Mouse (Mus musculus): ENCODE results near the gene Hoxa2.

Hoxa2 gene

DNA sequence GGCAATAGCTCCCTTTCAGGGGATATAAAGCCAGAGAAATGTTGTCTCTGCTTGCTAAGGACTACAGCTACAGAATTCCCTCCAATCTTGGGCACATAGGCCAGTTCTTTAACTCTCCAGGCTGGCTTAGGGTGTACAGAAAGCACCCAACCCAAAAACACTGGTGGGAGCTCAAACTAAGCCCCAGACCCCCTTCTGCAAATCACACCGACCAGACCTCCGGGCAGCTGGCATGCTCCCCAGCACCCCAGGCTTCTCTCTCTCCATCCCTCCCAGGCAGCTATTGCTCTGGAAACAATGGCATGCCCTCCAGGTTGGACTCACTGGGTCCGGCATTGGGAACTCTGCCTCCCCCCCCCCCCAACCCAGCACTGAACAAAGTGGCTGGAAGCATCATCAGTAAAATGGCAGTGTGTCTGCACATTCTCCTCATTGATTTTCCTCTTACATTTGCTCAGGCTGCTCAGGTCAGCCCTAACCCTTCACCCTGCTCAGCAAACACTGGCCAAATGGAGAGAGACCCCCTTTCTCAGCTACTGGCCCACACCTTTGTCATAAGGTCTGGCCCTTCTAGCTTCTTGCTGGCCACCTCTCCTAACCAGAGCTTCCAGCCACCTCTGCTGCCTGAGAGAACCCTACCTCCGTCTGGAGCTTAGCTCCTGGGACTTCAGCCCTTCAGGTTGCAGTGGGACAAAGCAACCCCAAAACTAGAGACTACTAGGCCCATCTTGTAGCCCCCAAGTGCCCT is 14.5 kb upstream of the Hoxa2 start:
- DNase-seq: peak in 1 of 2 experiments; percentile 42

DNA sequence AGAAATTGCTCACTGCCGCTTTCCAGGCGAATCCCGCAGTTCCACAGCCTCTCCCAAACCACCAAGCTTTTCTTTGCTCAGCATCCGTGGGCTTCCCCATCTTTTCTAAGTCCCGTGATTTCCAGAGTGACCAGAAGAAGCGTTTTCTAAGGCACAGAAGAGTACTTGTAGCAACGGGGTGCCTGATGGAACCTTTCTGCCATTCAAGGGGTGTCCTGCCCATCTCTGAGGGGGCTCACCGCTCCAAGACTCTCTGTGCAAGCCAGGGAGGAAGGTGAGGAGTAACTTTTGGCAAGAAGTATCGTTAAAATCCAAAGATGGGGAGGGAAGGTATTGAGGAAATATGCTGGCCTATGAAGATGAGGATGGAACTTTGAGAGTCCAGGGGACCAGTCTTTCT is 13.2 kb upstream of the Hoxa2 start:
- no peak for DNase-seq

DNA sequence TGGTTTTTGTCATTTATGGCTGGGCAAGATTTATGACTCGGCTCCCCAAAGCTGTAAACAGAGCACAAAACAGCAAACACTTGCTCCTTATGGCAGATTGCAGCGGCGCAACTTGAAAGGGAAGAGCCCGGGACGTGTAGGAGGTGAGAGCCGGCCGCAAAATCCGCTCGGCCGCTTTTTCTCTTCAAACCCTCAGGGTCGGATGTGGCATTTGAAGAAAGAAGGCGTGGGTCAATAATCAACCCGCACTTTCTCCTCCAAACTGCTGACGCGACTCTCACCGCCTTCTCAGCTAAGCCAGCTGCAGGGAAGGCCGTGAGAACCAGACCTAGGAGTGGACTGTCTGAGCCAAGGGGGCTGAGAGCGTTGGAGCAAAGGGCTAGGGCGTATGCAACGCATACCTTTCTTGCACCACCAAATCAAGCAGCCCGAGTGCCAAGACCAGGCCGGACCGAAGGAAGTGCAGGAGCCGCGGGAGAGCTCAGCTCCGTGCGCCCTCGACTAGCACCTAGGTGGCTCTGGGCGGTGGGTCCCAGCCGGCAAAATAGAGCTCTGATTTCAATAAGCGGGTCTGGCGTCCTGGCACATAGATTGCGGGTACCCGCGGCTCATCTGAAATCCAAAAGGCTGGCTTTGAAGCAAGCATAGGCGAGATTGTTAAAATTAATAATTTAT is 12.6 kb upstream of the Hoxa2 start, which contains the start of gene 5730596B20Rik:
Gene 5730596B20Rik (plus strand): TSS at position 438 of the 675 bp plus-strand sequence.
- peak; percentile 79 to 87 for DNase-seq

DNA sequence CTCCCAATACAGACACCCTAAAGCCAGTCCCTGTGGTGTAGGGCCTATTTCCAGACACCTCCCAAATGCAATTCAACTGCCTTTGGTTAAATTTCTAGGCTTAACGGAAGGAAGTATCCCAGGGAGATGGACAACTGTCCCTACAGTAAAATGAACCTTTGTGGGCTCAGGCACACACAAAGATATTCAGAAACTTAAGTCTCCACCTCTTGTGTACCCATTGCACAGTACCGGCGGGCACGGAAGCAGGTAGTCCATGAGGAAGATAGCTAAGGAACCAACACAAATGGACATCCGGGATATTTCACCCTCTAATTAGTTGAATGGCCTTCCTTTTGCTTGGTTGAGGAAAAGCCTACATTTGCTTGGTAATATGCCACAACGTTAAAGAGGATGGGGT is 11.8 kb upstream of the Hoxa2 start:
- peak in 1 of 2 experiments; percentile 54 for DNase-seq

DNA sequence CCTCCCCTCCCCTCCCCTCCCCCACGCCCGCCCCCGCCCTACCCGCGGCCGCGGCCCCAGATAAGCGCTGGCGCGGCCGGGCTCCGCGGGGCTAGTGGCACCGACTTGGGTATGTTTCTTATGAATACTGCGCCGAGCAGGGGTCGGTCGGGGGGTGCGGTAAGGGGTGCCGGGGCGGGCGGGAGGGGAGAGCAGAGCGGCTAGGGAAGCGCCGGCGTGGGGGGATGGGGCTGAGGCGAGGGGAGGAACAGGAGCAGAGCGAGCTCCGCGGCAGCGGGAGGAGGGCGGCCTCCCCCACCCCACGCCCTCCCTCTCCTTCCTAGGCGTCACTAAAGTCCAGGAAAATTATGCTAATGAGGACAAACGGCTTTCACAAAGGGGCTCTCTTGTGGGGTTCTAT is 11.2 kb upstream of the Hoxa2 start:
- DNase-seq: peak; percentile 82 to 89

DNA sequence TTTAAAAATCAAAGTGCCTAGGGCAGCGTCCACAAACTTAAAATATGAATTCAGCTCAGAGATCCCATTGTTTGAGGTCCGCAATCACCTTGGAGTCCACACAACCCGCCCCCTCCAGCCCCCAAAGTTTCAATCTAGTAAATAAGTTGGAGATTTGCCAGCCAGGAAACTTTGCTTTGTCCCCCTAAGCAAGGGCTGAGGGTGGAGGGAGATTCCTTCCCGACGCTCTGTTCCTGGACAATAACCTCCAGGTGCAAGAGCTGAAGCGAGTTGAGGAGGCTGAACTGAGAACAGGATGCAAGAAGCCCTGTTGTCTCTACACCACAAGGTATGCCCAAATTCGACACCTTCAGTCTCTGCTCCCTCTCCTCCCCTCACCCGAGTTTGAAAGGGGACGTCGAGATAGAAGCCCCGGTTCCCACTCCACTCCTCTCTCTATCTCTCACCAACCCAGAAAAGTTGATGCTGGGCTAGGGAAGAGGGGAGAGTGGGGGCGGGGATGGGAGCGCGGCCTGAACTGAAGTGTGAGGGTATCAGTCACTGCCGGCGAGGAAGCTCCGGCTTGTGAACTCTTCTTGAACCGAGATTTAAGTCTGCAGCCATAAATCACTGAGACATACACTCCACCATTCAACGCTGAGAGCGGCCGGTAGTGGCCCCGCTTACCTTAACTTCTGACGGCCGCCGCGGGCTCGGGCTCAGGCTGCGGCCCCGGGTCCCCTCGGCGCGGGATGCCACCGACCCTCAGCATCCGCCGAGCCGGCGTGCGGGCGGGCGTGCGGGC is 10.5 kb upstream of the Hoxa2 start:
- DNase-seq: peak; percentile 83 to 89

DNA sequence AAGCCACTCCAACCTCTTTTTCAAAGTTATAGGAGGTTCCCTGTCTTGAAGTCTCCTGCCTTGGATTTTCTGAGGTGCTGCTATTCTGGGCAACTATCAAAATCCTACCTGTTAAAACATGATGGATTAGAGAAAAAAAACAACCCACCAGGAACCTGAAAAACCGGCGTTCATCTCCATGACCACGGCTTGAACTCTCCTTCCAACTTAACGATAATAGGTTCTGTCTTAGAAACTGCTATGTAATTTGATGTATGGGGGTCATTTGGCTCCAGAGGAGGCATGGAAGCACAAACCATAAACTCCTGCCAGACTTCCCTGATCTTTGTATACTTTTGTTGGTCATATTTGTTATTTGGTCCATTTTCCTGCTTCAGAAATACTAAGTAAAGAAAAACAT is 9.0 kb upstream of the Hoxa2 start:
- peak in 1 of 2 experiments; percentile 18 for DNase-seq

DNA sequence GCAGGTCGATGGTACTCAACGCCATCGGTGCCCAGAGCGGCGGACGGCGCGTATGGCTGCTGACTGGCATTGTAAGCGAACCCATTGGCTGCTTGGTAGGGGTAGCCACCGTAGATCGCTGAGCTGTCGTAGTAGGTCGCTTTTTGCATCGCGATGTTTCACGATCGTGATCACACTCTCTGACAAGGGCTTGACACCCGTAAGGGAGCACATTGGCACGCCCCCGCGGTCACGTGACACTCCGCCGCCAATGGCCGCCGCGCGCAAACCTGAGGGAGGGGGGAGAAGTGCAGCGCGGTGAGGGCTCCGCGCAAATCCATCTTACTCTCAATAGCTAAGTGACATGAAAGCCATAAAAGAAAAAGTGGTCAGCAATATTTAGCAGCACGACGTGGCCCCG is 7.9 kb upstream of the Hoxa2 start:
- DNase-seq: peak; percentile 98 to 99

DNA sequence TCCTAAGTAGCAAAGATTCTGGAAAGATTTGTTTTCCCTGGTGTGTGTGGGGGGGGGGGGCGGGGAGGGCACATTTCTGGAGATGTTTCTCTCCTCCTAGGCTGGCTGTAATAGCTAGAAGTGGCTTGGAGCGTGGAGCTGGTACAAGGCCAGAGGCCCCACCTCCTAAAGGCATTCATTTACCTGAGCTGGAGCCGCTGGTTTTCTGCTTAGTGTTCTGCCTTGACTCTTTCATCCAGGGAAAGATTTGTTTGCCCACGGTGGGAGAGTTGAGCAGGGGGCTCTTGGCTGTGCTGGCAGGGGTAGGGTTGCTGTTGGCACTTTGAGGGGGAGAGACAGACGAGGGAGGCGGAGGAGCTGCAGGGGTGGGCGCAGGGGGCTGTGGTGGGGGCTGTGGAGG is 7.3 kb upstream of the Hoxa2 start:
- peak; percentile 47 to 69 for DNase-seq

DNA sequence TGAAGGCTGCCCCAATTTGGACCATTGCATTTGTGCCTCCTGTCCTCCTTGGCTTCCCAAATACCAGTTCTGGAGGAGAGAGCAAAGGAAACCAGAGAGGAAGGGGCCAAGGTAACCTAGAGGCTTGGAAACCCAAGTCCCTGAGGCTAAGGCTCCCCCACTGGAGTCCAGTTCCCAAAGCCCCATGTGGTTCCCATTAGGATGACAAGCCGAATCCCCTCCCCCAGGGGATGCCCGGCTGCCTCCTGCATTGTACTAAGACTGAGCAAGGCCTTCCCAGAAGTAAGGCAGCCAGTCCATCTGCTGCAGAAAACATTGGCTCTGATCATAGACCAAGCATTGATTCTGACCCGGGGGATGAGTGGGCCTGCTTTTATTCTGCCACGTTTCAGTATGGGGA is 6.7 kb upstream of the Hoxa2 start:
- DNase-seq: peak; percentile 68 to 76

DNA sequence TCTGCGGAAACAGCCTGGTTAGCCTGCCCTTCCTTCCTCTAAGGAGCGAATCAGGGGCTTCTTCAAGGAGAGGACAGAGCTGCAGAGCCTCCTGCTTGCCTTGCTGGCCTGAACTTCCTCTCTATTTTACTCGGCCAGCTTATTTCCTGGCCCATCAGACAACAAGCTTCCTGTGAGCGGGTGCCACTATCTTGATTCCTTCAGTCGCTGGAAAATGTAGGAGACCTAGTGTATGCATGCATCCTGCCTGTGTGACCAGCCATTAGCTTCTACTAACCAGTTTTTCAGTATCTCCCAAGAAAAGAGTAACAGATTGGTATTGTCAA is 6.2 kb upstream of the Hoxa2 start:
- no peak for DNase-seq

DNA sequence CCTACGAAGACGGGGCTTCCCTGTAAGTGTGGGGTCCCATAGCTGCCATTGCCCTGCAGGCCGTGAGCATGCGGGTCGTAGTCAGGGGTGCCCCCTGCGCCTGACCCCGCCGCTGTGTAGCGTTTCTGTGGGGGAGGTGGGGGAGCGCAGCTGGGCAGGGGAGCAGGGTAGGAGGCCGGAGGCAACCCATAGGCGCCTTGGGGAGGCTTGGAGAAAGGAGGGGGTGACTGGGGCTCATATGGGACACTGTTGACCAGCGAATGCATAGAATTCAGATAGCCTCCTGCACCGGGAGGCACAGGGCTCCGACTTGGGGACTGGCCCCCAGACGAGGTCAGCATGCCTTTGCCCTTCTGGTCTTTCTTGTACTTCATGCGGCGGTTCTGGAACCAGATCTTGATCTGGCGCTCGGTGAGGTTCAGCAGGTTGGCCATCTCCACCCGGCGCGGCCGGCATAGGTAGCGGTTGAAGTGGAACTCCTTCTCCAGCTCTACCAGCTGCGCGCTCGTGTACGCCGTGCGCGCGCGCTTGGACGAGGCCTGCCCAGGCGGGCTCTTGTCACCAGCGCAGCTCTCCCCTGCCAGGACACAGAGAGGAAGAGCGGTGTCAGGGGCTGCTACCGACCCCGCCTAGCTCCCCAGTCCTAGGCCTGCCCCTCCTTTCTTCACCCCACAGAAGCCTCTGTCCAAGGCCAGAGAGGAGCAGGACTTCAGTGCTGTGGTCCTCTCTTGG is 5.7 kb upstream of the Hoxa2 start:
- peak; percentile 68 to 80 for DNase-seq

DNA sequence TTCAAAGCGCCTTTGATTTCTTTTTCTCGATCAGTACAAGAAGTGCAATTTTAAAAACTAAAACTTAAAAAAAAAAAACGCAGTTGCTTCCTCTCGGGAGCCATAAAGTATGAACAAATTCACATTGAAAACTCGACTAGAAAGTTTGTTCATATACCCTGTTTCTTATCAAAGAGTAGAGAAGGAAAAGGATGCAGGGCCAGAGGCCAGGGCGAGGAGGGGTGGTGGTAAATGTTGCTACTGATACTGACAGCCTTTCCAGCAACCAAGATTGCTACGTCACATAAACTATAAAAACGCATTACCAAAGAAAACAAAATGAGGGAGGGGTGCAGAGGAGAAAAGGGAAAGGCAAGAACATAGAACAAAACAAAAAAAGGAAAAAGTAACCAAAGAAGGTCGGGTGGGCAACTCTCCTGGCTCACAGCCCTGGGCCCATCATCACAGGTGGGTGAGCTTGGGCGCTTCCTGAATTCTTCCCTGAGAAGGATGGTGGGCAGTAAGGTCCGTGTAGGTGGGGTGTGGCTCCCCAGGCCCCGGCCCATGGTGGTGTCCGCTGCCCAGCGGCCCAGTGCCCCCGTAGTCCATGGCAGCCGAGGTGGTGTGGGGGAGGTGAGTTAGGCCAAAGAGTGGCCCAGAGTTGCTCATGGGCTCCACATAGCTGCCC is 5.0 kb upstream of the Hoxa2 start:
- DNase-seq: peak; percentile 29 to 52

DNA sequence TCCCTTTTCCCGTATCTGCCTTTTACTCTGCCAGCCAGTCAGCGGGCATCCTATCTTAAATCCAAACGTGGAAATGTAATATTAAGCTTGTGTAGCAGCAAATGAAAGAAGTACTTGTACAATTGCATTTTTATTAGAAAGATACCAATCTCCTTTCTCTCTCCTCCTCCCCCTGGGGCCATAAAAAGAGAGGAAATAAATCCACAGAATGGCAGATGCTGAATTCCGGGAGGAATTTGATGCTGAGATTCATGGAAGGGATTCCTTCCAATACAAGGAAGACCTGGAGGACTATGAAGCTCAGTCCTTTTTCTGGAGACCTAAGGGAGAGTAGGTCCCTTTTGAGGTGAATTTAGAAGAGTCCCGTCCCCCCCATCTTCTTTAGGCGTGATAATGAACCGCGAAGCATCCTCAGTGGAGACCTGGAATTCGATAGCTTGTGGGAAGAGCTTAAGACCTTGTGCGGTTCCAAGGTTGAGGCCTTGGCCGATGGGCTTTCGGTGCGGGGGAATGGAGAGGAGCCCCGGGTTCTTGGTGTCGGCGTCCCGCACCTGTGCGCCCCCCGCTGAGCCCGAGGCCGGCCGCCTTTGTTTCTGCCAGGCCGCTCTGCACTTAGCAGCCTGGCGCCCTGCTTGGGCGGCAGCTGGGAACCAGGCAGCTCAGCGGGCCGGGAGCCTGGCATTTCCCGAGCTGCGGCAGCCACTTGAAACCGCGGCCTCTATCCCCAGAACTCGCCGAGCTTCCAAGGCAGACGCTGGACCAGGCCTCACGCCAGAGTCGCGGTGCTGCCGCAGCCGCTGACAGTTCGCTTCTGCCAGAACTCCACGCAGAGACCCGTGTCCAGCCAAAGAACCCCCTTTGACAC is 3.8 kb upstream of the Hoxa2 start:
- peak; percentile 67 to 76 for DNase-seq

DNA sequence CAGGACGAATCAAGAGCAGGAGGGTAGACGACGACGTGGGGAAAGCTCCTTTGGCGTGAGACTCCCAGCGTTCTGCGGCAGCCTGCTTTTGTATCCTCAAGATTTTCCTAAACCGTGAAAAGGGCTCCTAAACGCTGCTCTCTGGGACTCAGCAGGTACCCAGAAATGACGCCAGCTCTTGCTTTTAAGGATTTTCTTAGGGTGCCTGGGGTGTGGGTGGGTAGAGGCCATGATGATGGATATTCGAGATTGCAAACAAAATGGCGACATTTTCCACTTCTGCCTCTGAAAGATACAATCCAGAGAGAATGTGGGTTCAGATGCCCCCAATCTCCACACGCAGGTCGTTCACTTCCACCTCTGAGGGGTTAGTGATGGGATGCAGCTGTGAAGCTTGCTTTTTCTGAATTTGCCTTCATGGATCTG is 3.1 kb upstream of the Hoxa2 start:
- DNase-seq: peak in 1 of 2 experiments; percentile 30

DNA sequence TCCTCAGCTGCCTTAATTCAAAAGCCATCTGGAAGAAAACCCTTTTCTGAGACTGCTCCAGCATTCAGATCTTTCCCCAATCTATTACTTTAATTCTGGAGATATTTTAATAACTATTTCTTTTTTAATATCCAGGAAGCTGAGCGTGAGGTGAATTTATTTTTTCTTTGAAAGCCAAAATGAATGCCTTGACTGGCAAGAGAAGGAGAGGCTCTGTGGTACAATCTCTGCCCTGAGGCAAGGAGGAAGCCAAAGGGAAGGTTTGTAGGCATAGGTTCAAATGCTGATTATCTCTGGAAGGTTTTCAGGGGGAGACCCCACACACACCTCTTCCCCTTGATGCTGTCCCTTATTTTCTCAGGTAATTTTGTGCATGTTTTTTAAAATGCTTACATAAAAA is 2.5 kb upstream of the Hoxa2 start:
- DNase-seq: no peak

DNA sequence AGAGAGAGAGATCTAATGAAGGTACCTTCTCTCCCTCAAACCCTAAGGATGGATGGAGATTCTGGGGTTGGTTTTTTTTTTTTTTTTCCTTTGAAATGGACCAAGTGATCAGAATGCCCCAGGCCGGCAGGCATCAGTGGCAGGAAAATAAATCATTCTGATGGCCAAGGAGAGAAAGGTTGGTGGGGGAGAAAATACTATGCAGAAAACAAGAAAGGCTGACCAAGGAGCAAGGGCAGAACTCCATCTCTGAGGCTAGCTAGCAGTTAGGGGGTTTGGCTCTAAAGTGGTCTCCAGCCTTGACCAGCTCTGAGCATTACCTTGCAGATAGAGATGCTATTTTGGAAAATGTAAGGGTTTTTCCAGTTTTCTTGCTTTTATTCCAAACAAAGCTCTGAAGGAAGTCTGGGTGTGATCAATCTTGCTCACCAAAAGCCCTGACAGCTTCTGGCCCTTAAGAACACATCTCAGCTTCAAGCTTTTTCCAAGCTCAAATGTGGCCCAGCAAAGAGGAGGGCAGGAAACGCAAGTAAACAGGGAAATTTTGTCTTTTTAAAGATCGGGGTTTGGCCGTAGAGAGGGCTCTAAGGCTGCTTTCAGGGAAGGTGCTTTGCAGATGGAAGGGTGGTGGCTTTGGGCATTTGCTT is 1.9 kb upstream of the Hoxa2 start:
- peak in 1 of 2 experiments; percentile 50 for DNase-seq

DNA sequence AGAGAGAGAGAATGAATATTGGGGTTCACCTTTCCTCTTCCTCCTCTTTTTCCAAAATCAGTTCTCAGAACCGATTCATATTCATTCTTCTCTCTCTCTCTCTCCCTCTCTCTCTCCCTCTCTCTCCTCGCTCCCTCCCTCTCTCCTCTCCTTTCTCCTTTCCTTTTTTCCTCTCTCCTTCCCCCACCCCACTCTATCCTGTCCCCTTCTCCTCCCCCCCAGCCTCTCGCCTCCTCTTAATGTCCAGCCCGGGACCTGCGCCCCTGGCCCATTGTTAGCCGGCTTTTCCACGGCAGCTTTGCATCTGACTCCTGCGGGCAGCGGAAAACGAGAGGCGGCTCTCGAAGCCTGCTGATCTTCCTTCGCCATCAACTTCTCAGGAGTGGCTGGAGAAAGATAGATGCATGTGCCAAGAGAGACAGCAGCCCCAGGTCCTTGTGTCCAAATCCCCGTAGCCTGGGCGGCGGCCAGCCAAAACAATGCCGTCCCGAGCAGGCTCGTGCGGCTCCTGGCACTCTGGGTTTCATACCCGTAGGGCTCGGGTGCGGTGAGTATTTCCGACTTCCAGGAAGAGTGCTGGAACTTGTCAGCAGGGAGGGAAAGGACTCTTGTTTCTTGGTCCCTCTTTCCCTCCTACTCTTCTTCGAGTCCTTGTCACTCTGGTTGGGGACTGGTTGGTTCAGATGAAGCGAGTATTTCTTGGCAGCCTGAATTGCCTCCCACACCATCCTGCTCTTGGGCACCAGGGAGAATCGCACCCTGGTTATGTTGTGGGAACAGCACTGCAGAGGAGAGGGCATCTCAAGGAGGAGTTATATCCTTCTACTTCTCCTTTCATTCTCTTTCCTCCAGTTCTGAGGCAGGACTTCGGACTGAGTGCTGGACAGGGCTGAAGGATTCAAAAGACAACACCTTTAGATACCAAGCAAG is 1.1 kb upstream of the Hoxa2 start:
- DNase-seq: peak; percentile 66 to 73

DNA sequence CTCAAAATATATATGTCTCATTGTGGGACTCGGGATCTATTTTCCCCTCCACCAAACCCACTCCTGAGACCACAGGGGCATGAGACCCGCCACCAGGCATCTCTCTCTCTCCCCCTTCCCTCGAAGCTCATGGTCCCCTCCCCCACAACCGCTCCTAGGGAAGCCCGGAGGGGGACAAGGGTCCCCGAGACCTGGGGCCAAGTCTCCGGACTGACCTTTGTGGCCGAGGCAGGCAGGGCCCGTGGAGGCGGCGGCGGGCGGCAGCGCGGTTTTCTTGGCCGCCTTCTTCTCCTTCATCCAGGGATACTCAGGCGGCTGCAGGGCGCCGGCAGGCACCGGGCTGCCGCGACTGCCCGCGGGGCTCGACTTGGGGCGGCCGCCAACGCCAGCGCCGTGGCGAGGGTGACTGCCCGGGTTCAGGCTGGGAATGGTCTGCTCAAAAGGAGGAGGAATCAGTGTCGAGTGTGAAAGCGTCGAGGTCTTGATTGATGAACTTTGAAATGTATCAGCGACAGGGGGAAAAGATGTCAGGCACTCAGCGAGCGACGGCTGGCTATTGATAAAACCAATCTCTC is 493 bp downstream of the Hoxa2 start:
- peak; percentile 61 to 71 for DNase-seq
